Mouse (Mus musculus): ENCODE measurements around the gene Ermn. TPM values are rescaled to one million over a fixed set of nuclear protein-coding genes. Genes with fewer than 3 reads are reported as not detected.

Ermn gene
- polyA plus RNA-seq, 1 experiment from 2014 or later: 0.81 TPM

Other genes starting within 250 kb of the Ermn start
- 1.3 and 2.8 TPM in 2 replicates for gene Galnt5, start 55.0 kb downstream of the Ermn start, polyA plus RNA-seq (2014; fragmentation: Nextera tagmentation; extraction: Ambion mirVana)
- gene Cytip, start 142.7 kb upstream of the Ermn start, polyA plus RNA-seq (2014; fragmentation: Nextera tagmentation; extraction: Ambion mirVana): 0.07 and 0.22 TPM in 2 replicates

Data from embryonic facial prominence, embryonic 11.5 days (tissue).